Mouse (Mus musculus) hindbrain, postnatal 0 days (tissue): Measurements from ENCODE around the gene Rsu1. TPM values are rescaled to one million over a fixed set of nuclear protein-coding genes. Genes with fewer than 3 reads are reported as not detected.

Experiments
- ATAC-seq: fragments of 200-750 bp; cut with Nextera tagmentation; 2 replicates; pipeline ENCODE4 v1.8.0; 2017; ENCODE audit warnings: mild to moderate bottlenecking, moderate TSS enrichment, moderate library complexity
- DNase-seq: peaks from one replicate; pipeline ENCODE4 v3.0.0-alpha.2; 2015; ENCODE audit warnings: low spot score
- H3K27ac ChIP-seq: fragments of 300-500 bp; sonication (generic); 2 replicates; pipeline ENCODE4 v1.5.1; 2014; ENCODE audit warnings: mild to moderate bottlenecking
- H3K27me3 ChIP-seq: fragments of 300-500 bp; sonication (generic); 2 replicates; pipeline ENCODE4 v1.6.1; 2014; ENCODE audit warnings: low read length, mixed read lengths; ENCODE audit not compliant: insufficient read depth
- H3K36me3 ChIP-seq: fragments of 300-500 bp; sonication (generic); 2 replicates; pipeline ENCODE4 v1.6.1; 2014; ENCODE audit warnings: low read length, mixed read lengths; ENCODE audit not compliant: insufficient read depth
- H3K4me1 ChIP-seq: fragments of 300-500 bp; sonication (generic); 2 replicates; pipeline ENCODE4 v1.6.1; 2014; ENCODE audit warnings: antibody characterized with exemption, low read length, mixed read lengths; ENCODE audit not compliant: insufficient read depth
- H3K4me2 ChIP-seq: fragments of 300-500 bp; sonication (generic); 2 replicates; pipeline ENCODE4 v1.6.1; 2014; ENCODE audit warnings: low read depth, mild to moderate bottlenecking, low read length, moderate library complexity, mixed read lengths
- H3K4me3 ChIP-seq: fragments of 300-500 bp; sonication (generic); 2 replicates; pipeline ENCODE4 v1.5.1; 2014; ENCODE audit warnings: low read length
- H3K9ac ChIP-seq: fragments of 300-500 bp; sonication (generic); replicated peaks from 2 replicates; pipeline ENCODE4 v1.6.1; 2014; ENCODE audit warnings: mild to moderate bottlenecking, low read length, moderate library complexity, mixed read lengths
- H3K9me3 ChIP-seq: fragments of 300-500 bp; sonication (generic); 2 replicates; pipeline ENCODE4 v1.6.1; 2016; ENCODE audit warnings: low read length, mixed read lengths
- CTCF ChIP-seq: IDR thresholded peaks from 2 replicates; pipeline ENCODE4 v1.5.1; 2016; ENCODE audit warnings: antibody characterized with exemption, control low read depth, low read depth
- WGBS: fragments of 180-500 bp; shearing (Covaris S2); extraction: QIAGEN DNeasy Blood & Tissue Kit; methylation state at CpG from one replicate; pipeline ENCODE4 v1.1.7; 2014; 5-methylcytosine and 5-hydroxymethylcytosine counted together
- polyA plus RNA-seq: library from polyadenylated mRNA; unstranded; fragments of >200 nt; fragmentation: Nextera tagmentation; extraction: Ambion mirVana; gene quantifications from 2 replicates; pipeline ENCODE4 v1.2.1, GENCODE M21; 2015
- total RNA-seq: library from RNA; depleted of rRNA; stranded (reverse); fragments of >200 nt; gene quantifications from 2 replicates; pipeline ENCODE4 v1.2.3, GENCODE M21; 2014; rRNA removed

Rsu1 gene
- total and polyA plus RNA-seq, 2 experiments from 2014 or later: 95.7 to 98.6 TPM

DNA sequence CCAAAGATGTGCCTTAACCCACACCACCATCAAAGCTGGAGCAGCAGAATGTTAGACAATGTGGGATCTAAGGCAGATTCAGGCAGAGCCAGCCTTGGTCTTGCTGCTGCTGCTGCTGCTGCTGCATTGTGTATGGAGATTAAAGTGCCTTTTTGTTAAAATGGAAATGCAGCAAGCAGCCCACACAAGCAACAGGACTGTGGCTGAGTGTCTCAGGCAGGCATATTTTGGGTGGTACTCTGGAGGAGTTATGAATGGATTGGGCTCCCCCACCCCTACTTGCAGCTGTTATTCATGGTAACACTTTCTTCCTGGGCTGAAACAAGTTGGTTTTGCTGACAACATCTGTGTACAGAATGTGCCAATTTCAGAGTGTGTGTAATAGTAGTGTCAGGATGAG lies 199.0 kb downstream of the Rsu1 start:
- H3K27me3 ChIP-seq: no peaks in the 10 kb centered on the region

DNA sequence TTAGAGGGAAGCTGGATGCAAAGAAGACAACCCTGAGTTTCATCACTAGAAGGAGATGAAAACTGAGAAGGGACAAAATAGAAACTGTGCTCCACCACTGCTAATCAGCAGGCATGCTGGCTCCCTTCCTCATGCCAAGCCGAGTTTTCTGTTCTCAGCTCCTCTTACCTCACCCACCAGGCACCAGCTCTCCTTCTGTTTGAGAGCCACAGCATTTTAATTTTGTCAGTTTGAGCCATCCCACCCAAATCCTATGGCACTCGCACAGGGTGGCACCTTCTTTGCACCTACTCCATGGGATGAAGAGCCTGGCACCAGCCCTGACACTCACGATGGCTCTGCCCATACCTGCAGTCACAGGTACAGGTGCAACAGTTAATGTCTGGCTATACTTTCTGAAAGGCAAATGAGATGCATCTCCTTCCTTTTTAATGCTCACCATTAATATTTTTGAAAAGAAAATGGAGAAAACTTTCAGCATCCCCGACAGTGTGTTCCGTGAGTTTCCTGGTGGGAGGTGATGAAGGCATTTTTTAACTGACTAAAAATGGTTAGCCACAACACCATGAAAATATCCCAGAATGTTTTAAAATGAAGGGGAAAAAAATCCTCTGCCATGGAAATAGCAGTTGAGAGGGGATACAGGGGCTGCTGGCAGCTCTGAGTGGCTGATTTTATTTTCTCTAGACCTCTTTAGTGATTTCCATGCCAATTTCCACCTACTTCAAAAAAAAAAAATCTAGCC lies 210.6 kb downstream of the Rsu1 start:
- 86% methylated on average over 5 of the region's 5 CpGs for WGBS
- TF ChIP-seq CTCF: no peak

More for the DNA sequence above, 199.0 kb downstream of the Rsu1 start:
- no peak overlapping the region for H3K9ac ChIP-seq
- no peaks in the 10 kb centered on the region for H3K4me1 ChIP-seq
- DNase-seq (no peak), ATAC-seq (no peak)
- no peaks in the 10 kb centered on the region for H3K36me3 ChIP-seq
- TF ChIP-seq CTCF: no peak
- H3K4me2 ChIP-seq: no peak overlapping the region
- H3K4me3 ChIP-seq: no peak overlapping the region
- H3K27ac ChIP-seq: no peak overlapping the region
- H3K9me3 ChIP-seq: no peaks in the 10 kb centered on the region

GRCm38 (mm10) chr2:13048649-13049048 lies 222.6 kb downstream of the Rsu1 start:
- Histone ChIP-seq H3K36me3 (no peaks in the 10 kb centered on the region), H3K4me3 (no peak overlapping the region), H3K27ac (no peak overlapping the region), H3K27me3 (no peaks in the 10 kb centered on the region), H3K4me1 (no peaks in the 10 kb centered on the region), H3K4me2 (no peak overlapping the region), H3K9me3 (no peaks in the 10 kb centered on the region), H3K9ac (no peak overlapping the region)
- TF ChIP-seq CTCF: no peak
- DNase-seq: no peak
- WGBS: 88% methylated on average over 6 of the region's 6 CpGs
- no peak for ATAC-seq

More for the DNA sequence above, 210.6 kb downstream of the Rsu1 start:
- Histone ChIP-seq H3K4me3 (no peak overlapping the region), H3K27ac (no peak overlapping the region), H3K4me1 (no peaks in the 10 kb centered on the region), H3K9ac (no peak overlapping the region), H3K4me2 (no peak overlapping the region), H3K36me3 (no peaks in the 10 kb centered on the region), H3K9me3 (no peaks in the 10 kb centered on the region), H3K27me3 (no peaks in the 10 kb centered on the region)
- ATAC-seq: no peak
- no peak for DNase-seq

GRCm38 (mm10) chr2:13044555-13044954 lies 226.7 kb downstream of the Rsu1 start:
- WGBS: 91% methylated on average over 4 of the region's 4 CpGs
- no peak for DNase-seq

GRCm38 (mm10) chr2:13039785-13040184 lies 231.4 kb downstream of the Rsu1 start:
- Histone ChIP-seq H3K4me2 (no peak overlapping the region), H3K36me3 (no peaks in the 10 kb centered on the region), H3K9me3 (no peaks in the 10 kb centered on the region), H3K4me1 (no peaks in the 10 kb centered on the region), H3K4me3 (no peak overlapping the region), H3K27me3 (no peaks in the 10 kb centered on the region), H3K9ac (no peak overlapping the region), H3K27ac (no peak overlapping the region)
- no peak for ATAC-seq
- no peak for TF ChIP-seq CTCF
- 98% methylated on average over 4 of the region's 4 CpGs for WGBS
- DNase-seq: no peak

More at GRCm38 (mm10) chr2:13044555-13044954, 226.7 kb downstream of the Rsu1 start:
- H3K4me2 ChIP-seq: no peak overlapping the region
- H3K9me3 ChIP-seq: no peaks in the 10 kb centered on the region
- H3K27ac ChIP-seq: no peak overlapping the region
- H3K4me1 ChIP-seq: no peaks in the 10 kb centered on the region
- no peaks in the 10 kb centered on the region for H3K36me3 ChIP-seq
- no peak overlapping the region for H3K4me3 ChIP-seq
- no peaks in the 10 kb centered on the region for H3K27me3 ChIP-seq
- no peak for ATAC-seq
- TF ChIP-seq CTCF: no peak
- H3K9ac ChIP-seq: no peak overlapping the region

DNA sequence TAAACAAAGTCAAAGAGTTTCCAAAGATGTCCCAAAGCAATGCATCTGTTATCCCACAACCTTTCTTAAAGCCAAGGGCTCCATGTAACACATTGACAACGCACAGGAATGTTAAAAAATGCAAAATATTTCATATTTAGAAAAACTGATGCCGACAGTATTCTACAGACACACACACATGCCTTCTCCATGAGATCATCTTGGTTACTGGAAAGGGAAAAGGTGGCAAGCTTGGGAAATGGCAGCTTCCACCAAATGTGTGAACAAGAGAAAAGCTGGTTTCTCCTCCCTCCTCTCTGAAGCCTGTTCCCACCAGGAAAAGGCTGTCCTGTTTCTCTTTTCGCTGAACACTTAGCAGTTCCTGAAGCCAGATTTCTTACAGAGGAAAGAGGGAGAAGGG lies 232.4 kb downstream of the Rsu1 start:
- Histone ChIP-seq H3K9ac (no peak overlapping the region), H3K27ac (no peak overlapping the region), H3K9me3 (no peaks in the 10 kb centered on the region), H3K4me2 (no peak overlapping the region), H3K36me3 (no peaks in the 10 kb centered on the region), H3K4me1 (no peaks in the 10 kb centered on the region), H3K27me3 (no peaks in the 10 kb centered on the region), H3K4me3 (no peak overlapping the region)
- no peak for TF ChIP-seq CTCF
- 77% methylated on average over 3 of the region's 3 CpGs for WGBS
- DNase-seq (no peak), ATAC-seq (no peak)

Other genes with a start within 250 kb of the Rsu1 start
- gene Cubn, start 220.4 kb upstream of the Rsu1 start, total RNA-seq: 1.0 and 1.6 TPM in 2 replicates
- 0.32 and 0.41 TPM in 2 replicates for gene Cubn, start 220.4 kb upstream of the Rsu1 start, polyA plus RNA-seq